Mouse (Mus musculus) frontal cortex, postnatal 10 days (tissue): ENCODE measurements around the gene Gm30191.
"Not testable (repeated sequence)": the region's sequence is repeated elsewhere in the genome, so short reads cannot be mapped to it uniquely, and the experiment has no call there.

Experiments
- DNase-seq, 2 experiments: peaks; one replicate each; pipeline ENCODE4 v3.0.0; 2022; ENCODE audit warnings: low spot score in 2 of 2, mixed read lengths in 1 of 2

Gm30191 gene

GRCm38 (mm10) chr4:134286226-134287167, 39.8 kb downstream of the Gm30191 start:
- no peak for DNase-seq

- DNase-seq = peak; percentile 89 to 96
Measured at GRCm38 (mm10) chr4:134287168-134287564, 40.4 kb downstream of the Gm30191 start.

GRCm38 (mm10) chr4:134287575-134288025, 40.9 kb downstream of the Gm30191 start, which contains the start of gene Pdik1l:
Gene Pdik1l (minus strand): TSS chr4:134287895.
- peak; percentile 59 to 62 for DNase-seq

- DNase-seq = no peak
Measured at GRCm38 (mm10) chr4:134288397-134289256, 41.9 kb downstream of the Gm30191 start.

- DNase-seq = peak in 1 of 2 experiments; percentile 57
Measured at GRCm38 (mm10) chr4:134292067-134292466, 45.3 kb downstream of the Gm30191 start.

- no peak for DNase-seq
Measured at GRCm38 (mm10) chr4:134293061-134293691, 46.4 kb downstream of the Gm30191 start.

GRCm38 (mm10) chr4:134293692-134294163, 47.0 kb downstream of the Gm30191 start:
- no peak for DNase-seq

GRCm38 (mm10) chr4:134296096-134296495, 49.4 kb downstream of the Gm30191 start:
- not testable (repeated sequence) for DNase-seq

GRCm38 (mm10) chr4:134296523-134296922, 49.8 kb downstream of the Gm30191 start:
- no peak for DNase-seq

GRCm38 (mm10) chr4:134297369-134297768, 50.6 kb downstream of the Gm30191 start:
- no peak for DNase-seq

- no peak for DNase-seq
Measured at GRCm38 (mm10) chr4:134298626-134299497, 52.1 kb downstream of the Gm30191 start.

GRCm38 (mm10) chr4:134299498-134299810, 52.7 kb downstream of the Gm30191 start:
- no peak for DNase-seq
